Mouse (Mus musculus): ENCODE data around the gene Dynlt1f. TPM values are rescaled to one million over a fixed set of nuclear protein-coding genes. Genes with fewer than 3 reads are reported as not detected.
"Not testable (repeated sequence)": the region's sequence is repeated elsewhere in the genome, so short reads cannot be mapped to it uniquely, and the experiment has no call there.

Gene Dynlt1f
- polyA plus RNA-seq, 1 experiment from 2014 or later = 258 TPM

DNA sequence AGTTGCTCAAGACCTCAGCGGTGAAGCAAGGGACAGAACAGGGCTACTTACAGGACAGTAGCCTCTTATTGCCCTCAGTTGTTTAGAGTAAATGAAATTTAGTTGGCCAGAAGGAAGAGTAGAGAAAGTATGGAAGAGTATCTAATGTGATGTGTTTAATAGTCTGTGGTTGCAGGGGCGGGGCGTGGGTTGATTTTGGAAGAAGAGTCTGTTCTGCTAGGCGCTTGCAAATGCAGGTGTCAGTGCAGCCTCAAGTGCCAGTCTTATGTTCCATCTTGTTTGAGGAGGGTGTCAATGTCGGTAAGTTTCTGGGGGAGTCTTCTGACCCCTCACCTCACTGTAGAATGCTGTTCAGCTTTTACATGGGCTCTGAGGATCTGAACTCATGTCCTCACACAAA, 9.7 kb upstream of the Dynlt1f start:
- not testable (repeated sequence) for H3K4me1 ChIP-seq (replicated peaks; ENCODE audit: control insufficient read depth, insufficient read depth, low read length); H3K4me3 ChIP-seq (ENCODE audit: low read length); H3K36me3 ChIP-seq (ENCODE audit: control insufficient read depth, insufficient read depth, low read length); ATAC-seq (ENCODE audit: low read depth); H3K9ac ChIP-seq (ENCODE audit: low read length); H3K9me3 ChIP-seq (ENCODE audit: control insufficient read depth, low read length); H3K4me2 ChIP-seq (ENCODE audit: low read depth, low read length); H3K27ac ChIP-seq (ENCODE audit: low read length); H3K27me3 ChIP-seq (ENCODE audit: control insufficient read depth, insufficient read depth, low read depth, low read length)
- 78% methylated on average over 4 of the region's 5 CpGs for WGBS

DNA sequence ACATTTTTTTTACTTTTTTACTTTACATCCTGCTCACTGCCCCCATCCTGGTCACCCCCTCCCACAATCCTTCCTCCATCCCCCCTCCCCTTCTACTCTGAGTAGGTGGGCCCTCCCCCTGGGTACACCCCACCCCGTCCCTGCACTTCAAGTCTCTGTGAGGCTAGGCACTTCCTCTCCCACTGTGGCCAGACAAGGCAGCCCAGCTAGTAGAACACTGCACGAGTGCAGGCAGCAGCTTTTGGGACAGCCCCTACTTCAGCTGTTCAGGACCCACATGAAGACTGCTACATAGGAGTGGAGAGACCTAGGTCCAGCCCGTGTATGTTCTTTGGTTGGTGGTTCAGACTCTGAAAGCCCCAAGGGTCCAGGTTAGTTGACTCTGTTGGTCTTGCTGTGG, 7.1 kb upstream of the Dynlt1f start:
- ATAC-seq (ENCODE audit: low read depth); H3K4me1 ChIP-seq (replicated peaks; ENCODE audit: control insufficient read depth, insufficient read depth, low read length); H3K4me2 ChIP-seq (ENCODE audit: low read depth, low read length); H3K36me3 ChIP-seq (ENCODE audit: control insufficient read depth, insufficient read depth, low read length); H3K4me3 ChIP-seq (ENCODE audit: low read length); H3K9ac ChIP-seq (ENCODE audit: low read length); H3K27me3 ChIP-seq (ENCODE audit: control insufficient read depth, insufficient read depth, low read depth, low read length); H3K27ac ChIP-seq (ENCODE audit: low read length); H3K9me3 ChIP-seq (ENCODE audit: control insufficient read depth, low read length): not testable (repeated sequence)
- 43% methylated on average over 3 of the region's 3 CpGs for WGBS

DNA sequence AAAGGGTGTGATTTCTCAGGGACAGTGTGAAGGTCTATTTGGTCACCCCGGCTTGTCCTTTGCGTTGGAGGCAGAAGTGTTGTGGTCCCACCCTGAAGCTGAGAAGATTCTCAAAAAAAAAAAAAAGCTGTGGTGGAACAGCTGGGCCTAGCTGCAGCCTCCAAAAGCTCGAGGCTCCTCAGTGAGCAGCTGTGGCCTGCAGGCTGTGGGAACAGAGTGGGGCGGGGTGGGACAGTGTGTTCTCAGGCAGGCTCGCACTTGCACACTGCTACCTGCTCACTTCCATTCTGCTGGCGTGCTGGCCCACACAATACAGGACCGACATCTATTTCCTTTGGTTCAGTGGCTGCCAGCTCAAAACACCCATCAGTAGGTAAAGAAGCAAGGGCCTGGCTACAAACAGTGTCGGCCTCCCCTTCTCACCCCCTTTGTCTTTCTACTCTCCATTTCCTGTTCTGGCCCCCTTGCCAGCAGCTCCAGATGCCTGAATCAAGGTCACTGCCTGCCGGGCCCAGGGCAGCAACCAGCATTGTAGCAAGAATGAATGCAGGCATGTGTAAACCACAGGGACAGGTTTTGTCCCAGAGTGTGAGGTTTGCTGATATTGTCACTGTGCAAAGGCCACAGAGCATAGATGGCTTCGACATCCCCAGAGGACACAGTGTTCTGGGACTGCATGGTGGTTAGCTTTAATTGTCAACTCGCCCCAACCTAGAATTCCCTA, 5.6 kb upstream of the Dynlt1f start:
- H3K27ac ChIP-seq (ENCODE audit: low read length); H3K4me2 ChIP-seq (ENCODE audit: low read depth, low read length); H3K9me3 ChIP-seq (ENCODE audit: control insufficient read depth, low read length); H3K4me1 ChIP-seq (replicated peaks; ENCODE audit: control insufficient read depth, insufficient read depth, low read length); H3K27me3 ChIP-seq (ENCODE audit: control insufficient read depth, insufficient read depth, low read depth, low read length); H3K9ac ChIP-seq (ENCODE audit: low read length); H3K4me3 ChIP-seq (ENCODE audit: low read length); H3K36me3 ChIP-seq (ENCODE audit: control insufficient read depth, insufficient read depth, low read length): not testable (repeated sequence)
- ATAC-seq (ENCODE audit: low read depth) = peak; percentile 72
- WGBS = 24% methylated on average over 6 of the region's 11 CpGs

DNA sequence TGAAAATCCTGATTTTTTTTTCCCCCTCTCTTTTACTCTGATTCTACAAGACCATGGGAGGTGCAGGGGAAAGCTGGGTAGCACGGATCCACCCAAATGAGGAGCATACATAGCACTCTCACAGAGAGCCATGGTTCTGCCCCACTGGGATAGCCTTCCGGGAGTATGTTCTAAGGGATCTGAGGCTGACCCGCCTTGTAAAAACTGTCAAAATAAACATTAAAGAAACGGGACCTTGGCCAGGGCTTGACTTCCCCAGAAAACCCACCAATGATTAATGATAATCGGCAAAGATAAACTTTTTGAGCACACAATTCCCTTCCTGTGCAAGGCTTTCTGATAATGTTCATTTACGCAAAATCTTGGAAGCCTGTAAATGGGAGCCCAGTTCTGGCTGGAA, 4.9 kb upstream of the Dynlt1f start:
- H3K4me1 ChIP-seq (replicated peaks; ENCODE audit: control insufficient read depth, insufficient read depth, low read length); H3K27me3 ChIP-seq (ENCODE audit: control insufficient read depth, insufficient read depth, low read depth, low read length); H3K4me3 ChIP-seq (ENCODE audit: low read length); H3K9me3 ChIP-seq (ENCODE audit: control insufficient read depth, low read length); H3K27ac ChIP-seq (ENCODE audit: low read length); H3K36me3 ChIP-seq (ENCODE audit: control insufficient read depth, insufficient read depth, low read length); ATAC-seq (ENCODE audit: low read depth); H3K9ac ChIP-seq (ENCODE audit: low read length); H3K4me2 ChIP-seq (ENCODE audit: low read depth, low read length): not testable (repeated sequence)
- WGBS = 11% methylated on average over 6 of the region's 6 CpGs

DNA sequence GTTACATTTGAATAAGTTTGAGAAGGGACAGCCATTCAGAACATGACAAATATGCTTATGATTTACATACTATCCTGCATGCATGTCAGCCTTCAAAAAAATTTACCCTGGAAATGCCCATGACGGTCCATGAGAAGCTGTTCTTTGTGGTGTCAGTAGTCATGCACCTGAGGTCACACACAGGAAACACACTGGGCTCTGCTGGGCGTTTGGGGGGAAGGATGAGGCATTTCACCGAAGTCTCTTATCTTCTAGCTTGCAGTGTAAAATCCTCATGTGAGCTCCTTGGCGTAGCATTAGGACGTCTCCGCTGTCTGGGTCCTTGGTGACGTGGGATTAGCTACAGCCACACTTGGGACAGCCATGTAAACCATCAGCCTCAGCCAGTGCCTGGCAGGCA, 3.1 kb upstream of the Dynlt1f start, which contains the start of gene Sytl3:
Gene Sytl3, plus strand, starts transcription at position 293 of the 400 bp plus-strand sequence.
- not testable (repeated sequence) for H3K9me3 ChIP-seq (ENCODE audit: control insufficient read depth, low read length)

DNA sequence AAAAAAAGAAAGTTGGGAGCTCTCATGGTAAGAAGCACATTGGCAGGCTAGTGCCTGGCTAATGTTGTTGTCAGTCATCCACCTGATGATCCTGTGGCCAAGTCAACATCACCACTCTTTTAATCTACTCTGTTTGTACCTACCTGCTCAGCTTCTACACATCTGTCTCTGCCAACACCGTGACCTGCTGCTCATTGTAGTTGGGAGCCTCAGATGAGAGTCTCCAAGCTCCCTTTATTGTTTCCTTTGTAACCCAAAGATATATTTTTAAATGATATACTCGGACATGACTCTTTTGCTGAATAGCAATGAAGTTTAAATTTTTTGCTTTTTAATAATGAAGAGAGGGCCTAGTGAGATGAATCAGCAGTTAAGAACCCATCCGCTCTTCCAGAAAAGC, 771 bp upstream of the Dynlt1f start:
- not testable (repeated sequence) for H3K4me3 ChIP-seq (ENCODE audit: low read length); H3K9me3 ChIP-seq (ENCODE audit: control insufficient read depth, low read length); H3K27me3 ChIP-seq (ENCODE audit: control insufficient read depth, insufficient read depth, low read depth, low read length); H3K4me1 ChIP-seq (replicated peaks; ENCODE audit: control insufficient read depth, insufficient read depth, low read length); H3K27ac ChIP-seq (ENCODE audit: low read length); ATAC-seq (ENCODE audit: low read depth); H3K9ac ChIP-seq (ENCODE audit: low read length); H3K4me2 ChIP-seq (ENCODE audit: low read depth, low read length); H3K36me3 ChIP-seq (ENCODE audit: control insufficient read depth, insufficient read depth, low read length)
- 89% methylated on average over 1 of the region's 3 CpGs for WGBS

More for the DNA sequence above, 3.1 kb upstream of the Dynlt1f start, which contains the start of gene Sytl3:
- not testable (repeated sequence) for H3K27ac ChIP-seq (ENCODE audit: low read length); H3K36me3 ChIP-seq (ENCODE audit: control insufficient read depth, insufficient read depth, low read length); H3K9ac ChIP-seq (ENCODE audit: low read length); ATAC-seq (ENCODE audit: low read depth); H3K27me3 ChIP-seq (ENCODE audit: control insufficient read depth, insufficient read depth, low read depth, low read length); H3K4me2 ChIP-seq (ENCODE audit: low read depth, low read length); H3K4me1 ChIP-seq (replicated peaks; ENCODE audit: control insufficient read depth, insufficient read depth, low read length); H3K4me3 ChIP-seq (ENCODE audit: low read length)
- WGBS = 56% methylated on average over 3 of the region's 7 CpGs

DNA sequence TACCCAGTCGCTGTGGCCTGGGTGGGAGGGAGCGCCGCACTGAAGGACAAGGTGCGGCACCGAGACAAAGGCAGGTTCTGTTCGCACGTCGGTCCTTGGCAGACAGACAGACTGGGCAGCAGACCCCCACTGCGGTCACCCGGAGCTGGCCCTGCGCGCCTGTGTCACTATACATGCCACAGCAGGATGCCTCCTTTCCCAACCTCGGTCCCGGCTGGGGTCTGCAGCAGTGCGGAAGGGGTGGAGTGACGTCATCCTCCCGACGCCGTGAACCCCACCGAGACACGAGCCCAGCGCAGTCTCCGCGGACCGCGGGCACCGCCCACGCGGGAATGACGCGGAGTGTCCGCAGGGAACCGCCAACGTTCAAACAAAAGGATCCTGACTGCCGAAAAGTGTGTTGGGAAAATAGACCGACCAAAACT, 601 bp downstream of the Dynlt1f start:
- H3K9me3 ChIP-seq (ENCODE audit: control insufficient read depth, low read length); H3K4me1 ChIP-seq (replicated peaks; ENCODE audit: control insufficient read depth, insufficient read depth, low read length); H3K36me3 ChIP-seq (ENCODE audit: control insufficient read depth, insufficient read depth, low read length); H3K27me3 ChIP-seq (ENCODE audit: control insufficient read depth, insufficient read depth, low read depth, low read length): not testable (repeated sequence)
- Histone ChIP-seq H3K4me2 (ENCODE audit: low read depth, low read length) (peak overlapping the region; percentile 54), H3K9ac (ENCODE audit: low read length) (peak overlapping the region; percentile 70), H3K27ac (ENCODE audit: low read length) (peak overlapping the region; percentile 82), H3K4me3 (ENCODE audit: low read length) (peak overlapping the region; percentile 60)
- WGBS = under 1% methylated on average over 35 of the region's 36 CpGs
- ATAC-seq (ENCODE audit: low read depth) = peak; percentile 84

DNA sequence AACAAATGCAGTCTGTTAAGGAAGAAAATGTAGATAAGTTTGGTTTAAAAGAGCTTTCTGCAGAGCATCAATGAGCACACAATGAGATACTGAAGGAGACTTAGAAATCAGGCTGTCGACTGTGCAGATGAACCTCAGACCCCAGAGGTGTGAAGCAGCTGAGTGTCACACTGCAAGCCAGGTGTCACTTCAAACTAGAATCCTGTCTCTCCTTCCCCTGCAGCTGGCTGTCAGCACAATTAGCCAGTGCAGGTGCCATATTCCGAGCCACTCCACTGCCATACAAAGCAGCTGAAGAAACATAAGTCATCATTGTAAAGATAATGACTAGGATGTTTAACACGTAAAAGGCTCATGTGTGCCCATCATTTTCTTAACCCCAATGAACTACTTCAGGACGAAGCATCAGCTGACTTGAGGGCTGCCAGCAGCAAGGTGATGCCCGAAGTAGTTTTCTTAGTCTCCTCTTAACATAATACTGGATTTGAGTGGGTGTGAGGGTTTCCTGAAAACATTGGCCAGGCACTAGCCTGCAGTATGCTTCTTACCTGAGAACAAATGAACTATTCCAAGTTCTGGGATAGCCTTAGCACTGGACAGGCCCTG, 2.3 kb downstream of the Dynlt1f start:
- not testable (repeated sequence) for H3K9me3 ChIP-seq (ENCODE audit: control insufficient read depth, low read length); H3K4me2 ChIP-seq (ENCODE audit: low read depth, low read length); H3K27ac ChIP-seq (ENCODE audit: low read length); H3K4me3 ChIP-seq (ENCODE audit: low read length); H3K9ac ChIP-seq (ENCODE audit: low read length); H3K36me3 ChIP-seq (ENCODE audit: control insufficient read depth, insufficient read depth, low read length); H3K4me1 ChIP-seq (replicated peaks; ENCODE audit: control insufficient read depth, insufficient read depth, low read length); H3K27me3 ChIP-seq (ENCODE audit: control insufficient read depth, insufficient read depth, low read depth, low read length); ATAC-seq (ENCODE audit: low read depth)
- WGBS = 79% methylated on average over 4 of the region's 5 CpGs

DNA sequence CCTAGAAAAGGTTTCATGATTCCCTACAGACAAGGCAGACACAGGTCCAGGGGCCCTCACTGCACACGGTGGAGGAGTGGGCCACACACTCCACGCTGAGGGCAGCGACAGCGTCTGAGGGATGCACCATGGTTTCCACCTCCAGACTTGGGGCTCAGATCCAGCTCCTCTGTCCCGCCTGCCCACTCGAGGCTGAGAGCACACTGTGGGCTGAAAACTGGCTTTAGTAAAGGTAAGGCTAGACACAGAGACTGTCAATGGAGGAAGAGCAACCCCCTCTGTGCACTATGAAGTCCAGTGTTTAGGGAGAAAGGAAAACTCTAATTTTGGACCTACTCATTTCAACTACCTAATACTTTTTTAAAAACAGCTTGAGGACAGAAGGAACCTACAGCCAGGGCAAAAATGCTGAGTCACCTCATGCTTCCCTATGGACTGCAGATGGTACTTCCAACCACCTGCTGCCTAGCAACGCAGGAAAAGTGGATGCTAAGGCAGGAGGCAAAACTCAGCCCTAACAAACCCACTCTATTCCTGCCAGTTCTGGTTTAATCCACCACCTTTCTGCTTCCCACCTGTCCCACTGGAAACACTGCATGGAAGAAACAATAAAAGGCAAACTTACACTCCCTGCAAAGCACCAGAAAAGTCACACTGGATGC, 4.7 kb downstream of the Dynlt1f start:
- not testable (repeated sequence) for H3K9me3 ChIP-seq (ENCODE audit: control insufficient read depth, low read length); ATAC-seq (ENCODE audit: low read depth)
- WGBS = 85% methylated on average over 6 of the region's 7 CpGs

More for the DNA sequence above, 4.7 kb downstream of the Dynlt1f start:
- not testable (repeated sequence) for H3K4me2 ChIP-seq (ENCODE audit: low read depth, low read length); H3K4me3 ChIP-seq (ENCODE audit: low read length); H3K27me3 ChIP-seq (ENCODE audit: control insufficient read depth, insufficient read depth, low read depth, low read length); H3K9ac ChIP-seq (ENCODE audit: low read length); H3K4me1 ChIP-seq (replicated peaks; ENCODE audit: control insufficient read depth, insufficient read depth, low read length); H3K36me3 ChIP-seq (ENCODE audit: control insufficient read depth, insufficient read depth, low read length); H3K27ac ChIP-seq (ENCODE audit: low read length)

All from lung, embryonic 16.5 days (tissue).